Mouse (Mus musculus) forelimb bud, embryonic 11.5 days (tissue): ENCODE measurements at regions not wholly inside any gene's neighbourhood (a gene's known extent, or its start where the extent isn't known, plus 50 kb on each side); places are given as distances from the start of the nearest gene placed in this dataset.
"Not testable (repeated sequence)": the region's sequence is repeated elsewhere in the genome, so short reads cannot be mapped to it uniquely, and the experiment has no call there.

ENCODE experiments used
- DNase-seq: peaks from one replicate; pipeline ENCODE4 v3.0.0-alpha.2; 2012; ENCODE audit warnings: low read depth, low spot score

GRCm38 (mm10) chr3:110880472-110880871 is 629.7 kb upstream of the Prmt6 start:
- not testable (repeated sequence) for DNase-seq

- DNase-seq: no peak
Measured at GRCm38 (mm10) chr3:110865989-110866388, 615.2 kb upstream of the Prmt6 start.

GRCm38 (mm10) chr3:110847222-110847621 is 596.4 kb upstream of the Prmt6 start:
- no peak for DNase-seq

- no peak for DNase-seq
Measured at GRCm38 (mm10) chr3:110820709-110821401, 570.1 kb upstream of the Prmt6 start.

GRCm38 (mm10) chr3:110789009-110789586 is 538.3 kb upstream of the Prmt6 start:
- no peak for DNase-seq

- DNase-seq: no peak
Measured at GRCm38 (mm10) chr3:110755266-110755665, 504.5 kb upstream of the Prmt6 start.

GRCm38 (mm10) chr3:110746273-110746672 is 495.5 kb upstream of the Prmt6 start:
- DNase-seq: no peak

- DNase-seq: no peak
Measured at GRCm38 (mm10) chr3:110700122-110700521, 449.3 kb upstream of the Prmt6 start.

- DNase-seq: no peak
Measured at GRCm38 (mm10) chr3:110667525-110668005, 416.8 kb upstream of the Prmt6 start.

- DNase-seq: no peak
Measured at GRCm38 (mm10) chr3:110666992-110667391, 416.2 kb upstream of the Prmt6 start.

GRCm38 (mm10) chr3:110657495-110658105 is 406.8 kb upstream of the Prmt6 start:
- DNase-seq: no peak

GRCm38 (mm10) chr3:110626326-110626725 is 375.5 kb upstream of the Prmt6 start:
- DNase-seq: no peak

GRCm38 (mm10) chr3:110599175-110599853 is 348.5 kb upstream of the Prmt6 start:
- no peak for DNase-seq

- DNase-seq: peak; percentile 24
Measured at GRCm38 (mm10) chr3:110582766-110583165, 332.0 kb upstream of the Prmt6 start.

- no peak for DNase-seq
Measured at GRCm38 (mm10) chr3:110579261-110579660, 328.5 kb upstream of the Prmt6 start.

GRCm38 (mm10) chr3:110567187-110567586 is 316.4 kb upstream of the Prmt6 start:
- no peak for DNase-seq

GRCm38 (mm10) chr3:110547326-110547725 is 296.5 kb upstream of the Prmt6 start:
- no peak for DNase-seq

GRCm38 (mm10) chr3:110538275-110538674 is 287.5 kb upstream of the Prmt6 start:
- no peak for DNase-seq
